Mouse (Mus musculus) midbrain, embryonic 12.5 days (tissue): Measurements from ENCODE around the gene Casz1. TPM values are rescaled to one million over a fixed set of nuclear protein-coding genes. Genes with fewer than 3 reads are reported as not detected.
A peak's percentile ranks its signal among the peaks of the same experiment; 100 is the strongest.

ENCODE experiments used
- ATAC-seq: fragments of 200-750 bp; cut with Nextera tagmentation; 2 replicates; pipeline ENCODE4 v1.8.0; 2017; ENCODE audit warnings: low read depth, moderate TSS enrichment, moderate library complexity; ENCODE audit not compliant: low FRiP score
- H3K27ac ChIP-seq: fragments of 300-500 bp; sonication (generic); replicated peaks from 2 replicates; pipeline ENCODE4 v1.5.1; 2016; ENCODE audit warnings: mild to moderate bottlenecking
- H3K27me3 ChIP-seq: fragments of 300-500 bp; sonication (generic); 2 replicates; pipeline ENCODE4 v1.6.1; 2016; ENCODE audit warnings: mild to moderate bottlenecking
- H3K36me3 ChIP-seq: fragments of 300-500 bp; sonication (generic); 2 replicates; pipeline ENCODE4 v1.6.1; 2016
- H3K4me1 ChIP-seq: fragments of 300-500 bp; sonication (generic); 2 replicates; pipeline ENCODE4 v1.6.1; 2016
- H3K4me2 ChIP-seq: fragments of 300-500 bp; sonication (generic); replicated peaks from 2 replicates; pipeline ENCODE4 v1.6.1; 2016; ENCODE audit warnings: mild to moderate bottlenecking, moderate library complexity
- H3K4me3 ChIP-seq: fragments of 300-500 bp; sonication (generic); 2 replicates; pipeline ENCODE4 v1.5.1; 2016; ENCODE audit warnings: mild to moderate bottlenecking
- H3K9ac ChIP-seq: fragments of 300-500 bp; sonication (generic); replicated peaks from 2 replicates; pipeline ENCODE4 v1.6.1; 2016; ENCODE audit warnings: mild to moderate bottlenecking, moderate library complexity
- H3K9me3 ChIP-seq: fragments of 300-500 bp; sonication (generic); 2 replicates; pipeline ENCODE4 v1.6.1; 2016; ENCODE audit warnings: mild to moderate bottlenecking
- WGBS: fragments of 180-500 bp; shearing (Covaris S2); methylation state at CpG from one replicate; pipeline ENCODE4 v1.1.7; 2016; 5-methylcytosine and 5-hydroxymethylcytosine counted together
- polyA plus RNA-seq: library from polyadenylated mRNA; unstranded; fragments of >200 nt; fragmentation: Nextera tagmentation; extraction: Ambion mirVana; gene quantifications from 2 replicates; pipeline ENCODE4 v1.2.1, GENCODE M21; 2016

Gene Casz1
- polyA plus RNA-seq, 1 experiment from 2014 or later = 3.3 TPM

DNA sequence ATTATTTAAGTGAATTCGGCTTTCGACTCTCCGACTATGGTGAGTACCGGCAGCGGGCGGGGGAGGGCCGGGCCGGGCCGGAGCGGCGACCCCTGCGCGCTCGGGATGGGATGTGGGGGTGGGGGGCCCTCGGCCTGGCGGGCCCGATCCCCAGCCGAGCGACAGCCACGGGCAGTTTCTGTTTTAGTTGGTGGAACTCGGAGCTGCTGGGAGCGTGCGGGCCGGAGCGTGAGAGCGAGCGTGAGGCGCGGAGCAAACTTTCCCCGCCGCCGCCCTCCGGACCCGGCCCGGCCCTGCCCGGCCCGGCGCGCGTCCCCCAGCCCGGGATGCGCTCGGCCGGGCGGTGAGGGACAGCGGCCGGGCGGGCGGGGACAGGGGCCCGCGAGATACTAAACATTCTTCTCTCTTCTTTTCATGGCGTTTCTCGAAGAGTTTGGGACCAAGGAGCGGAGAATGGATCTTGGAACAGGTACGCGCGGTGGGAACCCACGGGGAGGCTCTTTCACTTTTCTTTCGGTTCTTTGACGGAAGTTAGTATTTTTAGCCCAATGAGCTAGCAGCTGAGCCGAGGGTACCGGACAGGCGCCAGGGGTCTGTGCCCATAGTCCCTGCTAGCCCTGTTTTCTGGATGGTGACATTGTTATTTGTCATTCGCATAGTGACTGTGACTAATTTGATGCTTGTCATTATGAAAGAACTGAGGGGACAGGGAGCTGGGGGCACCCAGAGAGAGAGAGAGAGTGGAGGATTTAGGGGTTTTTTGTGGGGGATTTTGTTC is 97.2 kb downstream of the Casz1 start:
- H3K36me3 ChIP-seq = no peaks in the 10 kb centered on the region
- peaks cover 24% of the 10 kb centered on the region for H3K4me1 ChIP-seq
- H3K27me3 ChIP-seq = peaks cover 98% of the 10 kb centered on the region
- H3K4me2 ChIP-seq = peak overlapping the region; percentile 99
- peak overlapping the region; percentile 62 for H3K9ac ChIP-seq
- no peak overlapping the region for H3K27ac ChIP-seq
- WGBS = under 1% methylated on average over 63 of the region's 64 CpGs
- peak; percentile 45 for ATAC-seq
- no peaks in the 10 kb centered on the region for H3K9me3 ChIP-seq
- H3K4me3 ChIP-seq = peak overlapping the region; percentile 65

DNA sequence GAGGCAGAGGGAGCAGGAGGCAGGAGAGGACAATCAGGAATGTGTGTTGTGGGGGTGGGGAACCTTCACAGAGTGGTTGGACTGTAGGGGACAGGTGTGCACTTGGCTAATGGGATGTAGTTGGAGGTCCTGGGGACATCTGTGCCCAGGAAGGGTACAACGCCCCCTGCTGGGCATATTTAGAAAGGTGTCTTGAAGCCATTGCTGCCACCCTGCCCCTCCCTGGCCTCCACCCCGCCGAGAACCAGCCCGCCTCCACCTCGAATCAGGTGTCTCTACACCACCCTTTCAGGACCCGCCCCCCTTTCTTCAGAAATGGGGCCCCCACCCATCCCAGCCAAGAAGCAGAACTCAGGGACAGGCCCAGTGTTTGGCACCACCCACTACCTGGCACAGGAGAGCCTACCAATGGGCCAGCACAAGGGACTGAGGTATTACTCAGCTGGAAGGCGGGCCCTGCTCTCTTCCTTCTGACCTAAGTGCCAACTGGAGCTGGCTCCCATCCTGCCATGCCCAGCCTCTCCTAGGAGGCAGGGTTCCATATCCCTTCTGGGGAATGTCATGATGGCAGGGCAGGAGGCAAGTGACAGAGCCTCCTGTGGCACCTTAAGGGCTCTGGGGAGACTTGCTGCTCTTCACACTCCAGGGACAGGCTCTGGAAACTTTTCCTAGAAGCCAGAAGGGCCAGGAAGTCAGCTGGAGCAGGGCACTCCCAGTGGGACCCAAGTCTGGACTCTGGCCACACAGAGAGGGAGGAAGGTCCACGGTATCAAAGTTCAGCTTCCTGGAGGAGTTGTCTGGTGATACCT is 98.9 kb downstream of the Casz1 start:
- peaks cover 24% of the 10 kb centered on the region for H3K4me1 ChIP-seq
- H3K9ac ChIP-seq = no peak overlapping the region
- peaks cover 99% of the 10 kb centered on the region for H3K27me3 ChIP-seq
- no peak overlapping the region for H3K4me2 ChIP-seq
- H3K36me3 ChIP-seq = no peaks in the 10 kb centered on the region
- no peak overlapping the region for H3K4me3 ChIP-seq
- H3K27ac ChIP-seq = no peak overlapping the region
- no peak for ATAC-seq
- 28% methylated on average over 8 of the region's 8 CpGs for WGBS
- no peaks in the 10 kb centered on the region for H3K9me3 ChIP-seq

DNA sequence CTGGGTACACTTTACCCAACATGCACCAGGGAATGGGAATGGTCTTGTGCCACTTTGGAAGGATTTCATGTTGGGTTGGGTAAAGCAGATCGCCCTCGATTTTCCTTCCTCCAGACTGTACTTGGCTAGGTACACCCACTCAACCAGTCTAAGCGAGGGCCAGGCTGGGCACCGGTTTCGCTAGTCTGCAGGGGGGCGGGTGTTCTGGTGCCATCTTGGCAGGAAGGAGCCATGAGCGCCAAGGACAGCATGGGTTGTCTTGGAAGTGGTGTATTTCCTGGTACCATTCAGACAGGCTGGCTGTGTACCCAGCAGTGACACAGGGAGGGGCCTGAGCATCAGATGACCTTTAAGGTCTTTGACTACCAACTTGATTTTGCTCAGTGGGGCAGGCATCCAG is 101.1 kb downstream of the Casz1 start:
- H3K4me1 ChIP-seq = peaks cover 32% of the 10 kb centered on the region
- H3K36me3 ChIP-seq = no peaks in the 10 kb centered on the region
- no peak overlapping the region for H3K27ac ChIP-seq

GRCm38 (mm10) chr4:148906806-148907205 is 102.6 kb downstream of the Casz1 start:
- Histone ChIP-seq H3K4me2 (no peak overlapping the region), H3K9me3 (no peaks in the 10 kb centered on the region), H3K36me3 (no peaks in the 10 kb centered on the region), H3K27me3 (peaks cover 92% of the 10 kb centered on the region), H3K4me1 (peaks cover 27% of the 10 kb centered on the region), H3K4me3 (no peak overlapping the region), H3K27ac (no peak overlapping the region), H3K9ac (no peak overlapping the region)
- 94% methylated on average over 10 of the region's 10 CpGs for WGBS
- no peak for ATAC-seq

More for the DNA sequence above, 101.1 kb downstream of the Casz1 start:
- Histone ChIP-seq H3K4me3 (no peak overlapping the region), H3K27me3 (peaks cover 92% of the 10 kb centered on the region), H3K9ac (no peak overlapping the region), H3K9me3 (no peaks in the 10 kb centered on the region), H3K4me2 (no peak overlapping the region)
- WGBS = 97% methylated on average over 7 of the region's 7 CpGs
- no peak for ATAC-seq

- Histone ChIP-seq H3K36me3 (no peaks in the 10 kb centered on the region), H3K27ac (no peak overlapping the region), H3K4me1 (peaks cover 25% of the 10 kb centered on the region), H3K9me3 (no peaks in the 10 kb centered on the region), H3K27me3 (peaks cover 92% of the 10 kb centered on the region), H3K4me3 (no peak overlapping the region), H3K4me2 (no peak overlapping the region), H3K9ac (no peak overlapping the region)
- no peak for ATAC-seq
- WGBS = 60% methylated on average over 11 of the region's 11 CpGs
Observed at GRCm38 (mm10) chr4:148908214-148908681, 104.0 kb downstream of the Casz1 start.

DNA sequence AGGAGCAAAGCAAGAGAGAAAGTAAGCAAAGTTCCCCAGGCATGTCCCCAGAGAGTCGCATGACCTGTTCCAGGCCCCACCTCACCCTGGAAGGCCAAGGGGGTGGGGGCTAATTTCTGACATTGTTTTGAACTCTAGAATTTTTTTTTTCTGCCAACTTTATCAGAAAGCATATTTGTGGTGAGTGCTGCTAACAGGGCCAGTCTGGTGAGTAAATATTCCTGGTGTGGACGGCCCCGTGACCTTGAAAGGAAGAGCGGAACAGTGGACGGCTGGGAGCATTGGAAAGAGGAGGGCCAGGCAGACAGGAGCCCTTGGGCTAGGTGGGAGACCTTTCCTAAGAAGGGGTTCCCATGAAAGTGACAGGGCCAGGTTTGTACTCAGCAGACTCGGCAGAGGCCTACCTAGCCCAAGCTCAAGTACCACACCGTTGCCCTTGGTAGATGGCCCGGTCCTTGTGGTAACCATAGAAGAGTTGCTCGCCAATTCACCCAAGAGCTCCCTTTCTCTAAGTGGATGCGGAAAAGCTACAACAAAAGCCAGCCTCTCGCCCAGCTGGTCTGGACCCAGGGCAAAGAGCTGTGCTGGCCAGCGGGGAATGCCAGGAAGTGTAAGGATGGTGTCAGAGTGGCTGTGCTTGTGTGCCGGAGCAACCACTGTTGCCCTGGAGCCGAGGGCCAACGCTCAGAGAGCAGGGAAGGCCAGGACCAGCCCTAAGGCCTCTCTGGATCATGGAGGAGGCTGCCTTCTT is 104.7 kb downstream of the Casz1 start:
- Histone ChIP-seq H3K4me1 (peaks cover 27% of the 10 kb centered on the region), H3K4me3 (no peak overlapping the region), H3K27me3 (peaks cover 92% of the 10 kb centered on the region), H3K4me2 (no peak overlapping the region), H3K9me3 (no peaks in the 10 kb centered on the region), H3K36me3 (no peaks in the 10 kb centered on the region), H3K9ac (no peak overlapping the region), H3K27ac (no peak overlapping the region)
- WGBS = 91% methylated on average over 15 of the region's 15 CpGs
- ATAC-seq = no peak

DNA sequence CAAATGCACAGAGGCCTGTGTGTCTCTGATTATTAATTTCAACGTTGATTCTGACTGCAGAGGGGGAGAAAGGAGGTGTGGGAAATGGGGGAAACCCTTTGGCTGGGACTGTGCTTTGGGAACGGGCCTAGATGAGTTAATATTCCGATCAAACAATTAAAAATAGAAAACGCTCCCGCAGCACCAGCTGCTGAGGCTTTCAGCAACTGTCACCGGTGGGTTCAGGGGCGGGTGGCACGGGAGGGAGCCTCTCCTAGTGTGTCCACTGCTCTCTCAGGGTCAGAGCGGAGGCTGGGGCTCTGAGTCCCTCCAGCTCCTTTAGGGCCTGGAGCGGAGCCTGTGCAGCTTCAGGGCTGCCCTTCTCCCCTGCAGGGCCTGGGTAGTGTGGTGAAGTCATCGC is 105.3 kb downstream of the Casz1 start:
- Histone ChIP-seq H3K4me2 (no peak overlapping the region), H3K4me1 (peaks cover 30% of the 10 kb centered on the region), H3K27ac (no peak overlapping the region), H3K4me3 (no peak overlapping the region), H3K9me3 (no peaks in the 10 kb centered on the region), H3K9ac (no peak overlapping the region), H3K27me3 (peaks cover 92% of the 10 kb centered on the region), H3K36me3 (no peaks in the 10 kb centered on the region)
- WGBS = 74% methylated on average over 11 of the region's 11 CpGs
- ATAC-seq = no peak

GRCm38 (mm10) chr4:148912134-148912533 is 107.9 kb downstream of the Casz1 start:
- no peak overlapping the region for H3K9ac ChIP-seq
- H3K27ac ChIP-seq = no peak overlapping the region
- H3K4me2 ChIP-seq = no peak overlapping the region
- peaks cover 44% of the 10 kb centered on the region for H3K4me1 ChIP-seq
- H3K36me3 ChIP-seq = no peaks in the 10 kb centered on the region
- ATAC-seq = no peak
- H3K9me3 ChIP-seq = no peaks in the 10 kb centered on the region
- peaks cover 91% of the 10 kb centered on the region for H3K27me3 ChIP-seq
- WGBS = 66% methylated on average over 7 of the region's 7 CpGs
- no peak overlapping the region for H3K4me3 ChIP-seq

GRCm38 (mm10) chr4:148912826-148913590 is 108.8 kb downstream of the Casz1 start:
- Histone ChIP-seq H3K27me3 (peaks cover 91% of the 10 kb centered on the region), H3K9me3 (no peaks in the 10 kb centered on the region), H3K27ac (no peak overlapping the region), H3K4me3 (no peak overlapping the region), H3K36me3 (no peaks in the 10 kb centered on the region), H3K4me2 (no peak overlapping the region), H3K9ac (no peak overlapping the region), H3K4me1 (peaks cover 46% of the 10 kb centered on the region)
- ATAC-seq = no peak
- 56% methylated on average over 8 of the region's 8 CpGs for WGBS

- Histone ChIP-seq H3K9ac (no peak overlapping the region), H3K4me3 (no peak overlapping the region), H3K4me2 (no peak overlapping the region), H3K36me3 (no peaks in the 10 kb centered on the region), H3K27ac (peak overlapping the region; percentile 26; the same call in 1 of the 2 replicates), H3K27me3 (peaks cover 99% of the 10 kb centered on the region), H3K9me3 (no peaks in the 10 kb centered on the region), H3K4me1 (peaks cover 38% of the 10 kb centered on the region)
- WGBS = 43% methylated on average over 10 of the region's 10 CpGs
- peak; percentile 87 for ATAC-seq
Observed at GRCm38 (mm10) chr4:148914863-148915622, 110.8 kb downstream of the Casz1 start.

DNA sequence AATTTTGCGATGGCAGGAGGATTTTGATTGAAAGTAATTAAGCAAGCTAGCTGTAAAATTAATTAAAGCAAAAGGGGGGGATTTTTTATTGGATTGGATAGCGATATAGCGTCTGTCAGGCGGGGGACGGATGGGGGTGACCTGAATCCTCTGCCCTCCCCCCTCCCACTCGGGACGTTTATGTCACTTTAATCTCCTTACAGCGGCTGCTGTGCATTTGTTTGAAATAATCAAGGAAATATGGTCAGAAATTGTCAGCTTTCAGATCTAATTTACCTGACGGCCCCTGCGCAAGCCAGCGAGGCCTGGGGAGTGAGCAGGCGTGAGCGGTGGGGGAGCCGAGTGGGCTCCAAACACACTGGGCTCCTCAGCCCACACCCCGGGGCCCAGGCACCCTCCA is 111.6 kb downstream of the Casz1 start:
- Histone ChIP-seq H3K4me1 (peaks cover 43% of the 10 kb centered on the region), H3K4me3 (no peak overlapping the region), H3K36me3 (no peaks in the 10 kb centered on the region), H3K27me3 (peaks cover 99% of the 10 kb centered on the region), H3K27ac (0 out of 2 replicates have a peak overlapping the region, but pooled peaks have one; percentile 25), H3K9ac (no peak overlapping the region), H3K9me3 (no peaks in the 10 kb centered on the region), H3K4me2 (no peak overlapping the region)
- WGBS = 72% methylated on average over 15 of the region's 15 CpGs
- ATAC-seq = no peak
